Mouse (Mus musculus): Measurements from ENCODE around the gene Kdm4b. TPM values are rescaled to one million over a fixed set of nuclear protein-coding genes. Genes with fewer than 3 reads are reported as not detected.

Kdm4b gene
- total RNA-seq, 1 experiment from 2014 or later, result 17.0 TPM

- peak; percentile 67 for ATAC-seq (replicated peaks; ENCODE audit: low read depth, poor library complexity, severe bottlenecking)
Observed at GRCm38 (mm10) chr17:56338909-56339308, 13.0 kb downstream of the Kdm4b start.

GRCm38 (mm10) chr17:56340717-56341116 is 14.9 kb downstream of the Kdm4b start:
- no peak for ATAC-seq (replicated peaks; ENCODE audit: low read depth, poor library complexity, severe bottlenecking)

DNA sequence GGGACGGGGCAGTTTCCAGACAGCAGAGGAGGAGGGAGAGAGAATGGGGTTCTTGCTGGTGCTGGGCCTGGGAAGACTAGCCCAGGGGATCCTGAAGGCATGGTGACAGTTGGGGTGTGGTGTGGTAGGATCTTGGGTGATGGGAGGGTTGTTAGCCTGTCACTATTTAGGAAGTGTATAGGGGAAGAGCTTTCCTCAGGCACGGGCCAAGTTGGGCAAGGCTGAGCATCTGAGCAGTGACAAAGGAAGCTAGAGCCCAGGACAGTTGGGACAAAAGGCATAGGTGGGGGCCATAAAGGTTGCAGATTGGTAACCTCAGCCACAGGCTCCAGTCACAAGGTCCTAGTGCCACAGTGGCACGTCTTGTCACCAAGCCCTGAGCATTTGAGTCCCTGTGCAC is 17.6 kb downstream of the Kdm4b start:
- ATAC-seq (replicated peaks; ENCODE audit: low read depth, poor library complexity, severe bottlenecking), result peak; percentile 43

GRCm38 (mm10) chr17:56345364-56345763 is 19.5 kb downstream of the Kdm4b start:
- ATAC-seq (replicated peaks; ENCODE audit: low read depth, poor library complexity, severe bottlenecking), result no peak

DNA sequence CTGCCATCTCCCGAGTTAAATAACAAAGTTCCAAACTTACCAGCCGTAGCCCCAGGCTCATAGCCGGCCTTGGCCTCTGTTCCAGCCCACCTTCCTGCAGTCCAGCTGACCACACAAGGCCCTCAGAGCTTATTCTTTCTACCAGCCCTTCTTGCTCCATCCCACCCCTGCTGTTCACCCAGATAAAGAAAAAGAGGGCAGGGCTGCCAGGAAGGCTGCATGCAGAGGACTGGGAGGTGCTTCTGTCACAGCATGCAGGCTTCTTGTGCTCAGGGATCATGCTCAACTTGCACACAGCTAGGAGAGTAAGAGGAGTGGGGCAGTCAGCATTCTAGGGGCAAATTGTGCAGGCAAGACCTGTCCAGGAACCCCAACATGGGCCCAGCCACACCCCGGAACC is 22.3 kb downstream of the Kdm4b start:
- no peak; the same call in 1 of the 2 replicates for ATAC-seq (replicated peaks; ENCODE audit: low read depth, poor library complexity, severe bottlenecking)

DNA sequence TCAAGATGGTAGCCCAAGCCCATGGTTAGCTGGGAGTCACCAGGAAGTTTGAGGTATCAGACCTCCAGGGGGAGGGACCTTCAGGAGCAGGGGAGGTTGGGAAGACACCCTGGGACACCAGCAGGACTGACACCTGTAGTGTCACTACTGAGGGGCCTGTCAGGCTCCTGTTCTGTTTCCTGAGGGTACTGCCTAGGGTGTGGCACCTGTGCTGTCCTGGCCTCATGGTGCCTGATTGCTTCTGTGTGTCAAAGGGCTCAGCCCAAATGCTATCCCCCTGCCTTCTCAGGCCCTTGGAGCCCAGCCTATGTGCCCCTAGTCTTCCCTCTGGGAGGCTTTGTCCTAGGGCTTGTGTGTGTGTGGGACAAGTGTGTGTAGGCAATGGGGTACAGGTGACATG is 22.7 kb downstream of the Kdm4b start:
- ATAC-seq (replicated peaks; ENCODE audit: low read depth, poor library complexity, severe bottlenecking), result no peak

GRCm38 (mm10) chr17:56350694-56351093 is 24.8 kb downstream of the Kdm4b start:
- peak; percentile 90 for ATAC-seq (replicated peaks; ENCODE audit: low read depth, poor library complexity, severe bottlenecking)

- peak; percentile 93 for ATAC-seq (replicated peaks; ENCODE audit: low read depth, poor library complexity, severe bottlenecking)
Observed at GRCm38 (mm10) chr17:56356921-56357885, 31.3 kb downstream of the Kdm4b start.

GRCm38 (mm10) chr17:56359183-56359725 is 33.4 kb downstream of the Kdm4b start:
- ATAC-seq (replicated peaks; ENCODE audit: low read depth, poor library complexity, severe bottlenecking), result no peak

- ATAC-seq (replicated peaks; ENCODE audit: low read depth, poor library complexity, severe bottlenecking), result no peak
Observed at GRCm38 (mm10) chr17:56359864-56360263, 34.0 kb downstream of the Kdm4b start.

DNA sequence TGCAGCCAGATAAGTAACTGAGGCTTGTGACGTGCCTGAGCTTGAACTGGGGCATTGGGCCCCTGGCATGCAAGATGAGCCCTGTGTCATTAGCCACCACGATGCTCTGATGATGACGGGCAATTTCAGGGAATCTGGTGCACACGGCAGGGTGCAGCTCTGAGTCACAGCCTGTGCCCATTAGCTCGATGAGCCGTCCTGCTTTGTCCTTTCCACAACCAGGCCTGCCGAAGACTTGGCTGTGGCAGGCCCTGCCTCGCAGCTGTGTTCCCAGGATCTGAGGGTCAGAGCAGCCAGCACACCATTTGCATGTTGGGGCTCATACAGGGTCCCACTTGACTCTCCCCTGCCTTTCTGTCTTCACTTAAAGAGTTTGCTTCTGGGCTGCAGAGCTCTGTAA is 34.6 kb downstream of the Kdm4b start:
- ATAC-seq (replicated peaks; ENCODE audit: low read depth, poor library complexity, severe bottlenecking), result no peak

DNA sequence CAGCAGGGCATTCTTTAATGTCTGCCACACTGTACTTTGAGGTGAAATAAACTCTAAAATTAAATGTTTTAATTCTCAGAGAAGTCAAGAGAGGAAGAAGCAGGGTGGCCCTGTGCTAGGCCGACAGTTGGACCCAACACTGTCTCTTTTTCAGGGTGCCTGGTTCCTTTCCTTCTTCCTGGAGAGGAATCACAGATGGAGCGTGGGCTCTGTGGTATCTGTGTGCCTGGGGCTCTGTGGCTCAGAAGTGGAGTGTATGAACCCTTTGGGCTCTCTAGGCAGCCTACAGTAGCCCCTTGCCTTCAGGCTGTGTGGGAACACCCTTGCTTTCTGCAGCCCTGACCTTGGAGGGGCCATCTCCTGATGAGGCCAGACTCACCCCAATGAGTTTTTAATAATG is 35.7 kb downstream of the Kdm4b start:
- ATAC-seq (replicated peaks; ENCODE audit: low read depth, poor library complexity, severe bottlenecking), result no peak

DNA sequence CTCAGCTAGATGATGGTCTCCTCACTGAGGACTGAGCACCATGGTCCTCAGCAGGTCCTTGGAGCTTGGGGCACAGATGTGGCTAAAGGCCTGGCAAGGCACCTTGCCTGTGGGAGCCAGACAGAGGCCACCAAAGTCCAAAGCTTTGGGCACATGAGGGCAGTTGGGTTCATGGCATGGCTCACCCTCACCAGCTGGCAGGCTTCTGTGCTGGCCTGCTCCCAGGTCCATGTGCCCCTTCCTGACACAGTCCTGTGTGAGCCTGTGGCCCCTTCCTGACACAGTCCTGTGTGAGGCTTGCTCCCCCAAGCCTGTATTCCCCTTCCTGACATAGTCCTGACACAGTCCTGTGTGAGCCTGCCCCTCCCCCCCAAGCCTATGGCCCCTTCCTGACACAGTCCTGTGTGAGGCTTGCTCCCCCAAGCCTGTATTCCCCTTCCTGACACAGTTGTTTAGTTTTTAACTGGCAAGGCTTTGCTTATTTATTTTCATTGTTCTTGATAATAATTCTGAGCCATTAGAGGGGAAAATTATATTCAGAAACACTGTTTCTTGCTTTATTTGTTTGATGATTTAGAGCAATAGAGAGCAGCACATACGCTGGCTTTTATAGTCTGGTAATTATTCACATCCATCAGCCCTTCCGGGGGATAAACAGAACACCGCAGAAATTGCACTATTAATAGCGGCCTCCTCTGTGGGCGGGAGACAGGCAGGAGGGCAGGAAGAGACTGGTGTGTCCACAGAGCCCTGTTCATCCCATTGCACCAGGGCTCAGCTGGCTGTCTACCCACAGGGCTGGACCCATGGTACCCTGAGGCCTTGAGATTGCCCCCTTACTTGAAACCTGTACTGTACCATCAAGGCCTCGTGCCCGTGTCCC is 40.2 kb downstream of the Kdm4b start:
- ATAC-seq (replicated peaks; ENCODE audit: low read depth, poor library complexity, severe bottlenecking), result peak; percentile 84

- no peak for ATAC-seq (replicated peaks; ENCODE audit: low read depth, poor library complexity, severe bottlenecking)
Observed at GRCm38 (mm10) chr17:56368291-56368790, 42.5 kb downstream of the Kdm4b start.

DNA sequence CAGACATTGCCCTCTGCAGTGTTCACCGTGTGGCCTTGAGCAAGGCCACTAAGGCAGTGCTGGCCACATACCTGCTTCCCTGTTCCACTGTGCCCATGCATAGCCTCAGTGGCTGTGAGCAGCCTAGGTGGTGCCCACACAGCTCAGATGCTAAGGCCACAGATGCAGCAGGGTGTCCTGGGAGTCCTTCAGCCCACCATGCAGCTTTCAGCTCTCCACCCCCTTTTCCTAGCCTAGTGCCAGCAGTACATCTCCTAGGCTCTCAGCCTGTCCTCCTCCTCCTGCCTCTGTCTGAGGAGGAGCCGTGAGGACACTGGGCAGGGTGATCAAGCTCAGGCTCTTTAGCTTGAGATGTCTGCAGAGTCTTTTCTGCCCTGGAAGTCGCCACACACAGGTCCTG is 44.2 kb downstream of the Kdm4b start:
- no peak for ATAC-seq (replicated peaks; ENCODE audit: low read depth, poor library complexity, severe bottlenecking)

DNA sequence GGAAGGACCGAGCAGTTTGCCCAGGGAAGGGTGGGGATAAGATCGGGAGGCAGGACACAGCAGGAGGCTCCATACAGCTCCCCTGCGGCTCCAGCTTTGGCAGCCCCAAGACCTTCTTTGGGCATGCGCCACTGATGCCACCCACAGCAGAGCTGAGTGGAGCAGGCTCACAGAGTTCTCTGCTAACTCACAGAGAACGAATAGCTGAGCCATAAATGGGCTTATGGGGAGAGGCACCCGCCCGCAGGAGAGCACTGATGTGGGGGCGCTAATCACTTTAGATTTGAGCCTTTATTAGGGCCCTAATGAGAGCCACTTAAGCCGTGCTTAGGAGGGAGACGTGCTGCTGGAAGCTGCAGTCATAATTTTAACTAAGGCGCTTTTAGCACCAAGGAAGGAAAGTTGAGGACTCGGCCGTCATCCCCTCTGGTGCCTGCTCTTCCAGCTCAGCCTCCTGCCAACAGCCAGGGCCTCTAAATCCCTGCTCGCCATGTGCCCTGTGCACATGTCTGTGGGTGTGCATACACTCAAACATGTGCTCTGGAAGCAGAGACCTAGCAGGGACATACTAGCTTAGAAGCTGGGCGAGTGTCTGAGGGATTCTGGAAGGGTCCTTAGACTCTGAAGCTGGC is 45.3 kb downstream of the Kdm4b start:
- ATAC-seq (replicated peaks; ENCODE audit: low read depth, poor library complexity, severe bottlenecking), result no peak

DNA sequence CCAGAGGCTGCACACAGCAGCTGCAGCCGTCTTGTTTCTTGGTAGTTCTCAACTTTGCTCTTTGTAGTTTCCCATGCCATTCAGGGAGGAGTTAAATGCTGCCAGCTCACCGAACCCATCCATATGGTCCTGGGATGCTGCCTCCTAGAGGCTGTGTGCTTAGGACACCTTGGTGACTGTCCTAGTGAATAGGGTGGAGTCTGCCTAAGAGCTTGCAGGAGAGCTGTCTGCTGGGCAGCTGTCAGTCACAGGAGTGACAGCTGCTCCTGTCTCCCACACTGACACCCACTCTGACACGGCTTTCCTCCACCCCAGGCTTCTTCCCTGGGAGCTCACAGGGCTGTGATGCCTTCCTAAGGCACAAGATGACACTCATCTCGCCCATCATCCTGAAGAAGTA is 46.2 kb downstream of the Kdm4b start:
- ATAC-seq (replicated peaks; ENCODE audit: low read depth, poor library complexity, severe bottlenecking), result no peak

GRCm38 (mm10) chr17:56373136-56374034 is 47.5 kb downstream of the Kdm4b start:
- ATAC-seq (replicated peaks; ENCODE audit: low read depth, poor library complexity, severe bottlenecking), result no peak

GRCm38 (mm10) chr17:56374851-56375250 is 49.0 kb downstream of the Kdm4b start:
- no peak for ATAC-seq (replicated peaks; ENCODE audit: low read depth, poor library complexity, severe bottlenecking)

Measured in common myeloid progenitor, adult 5-6 weeks (primary cell).